Mouse (Mus musculus) kidney, embryonic 16.5 days (tissue): ENCODE measurements around the gene CK137956. TPM values are rescaled to one million over a fixed set of nuclear protein-coding genes. Genes with fewer than 3 reads are reported as not detected.

Experiments
- ATAC-seq: fragments of 200-750 bp; cut with Nextera tagmentation; 2 replicates; pipeline ENCODE4 v1.8.0; 2017; ENCODE audit warnings: moderate TSS enrichment; ENCODE audit not compliant: low FRiP score, low TSS enrichment
- H3K27ac ChIP-seq: fragments of 300-500 bp; sonication (generic); 2 replicates; pipeline ENCODE4 v1.5.1; 2014; ENCODE audit warnings: low read length
- H3K27me3 ChIP-seq: fragments of 300-500 bp; sonication (generic); 2 replicates; pipeline ENCODE4 v1.6.1; 2014; ENCODE audit warnings: low read length, control low read depth, mixed read lengths; ENCODE audit not compliant: insufficient read depth
- H3K36me3 ChIP-seq: fragments of 300-500 bp; sonication (generic); 2 replicates; pipeline ENCODE4 v1.6.1; 2014; ENCODE audit warnings: low read length, control low read depth, mixed read lengths; ENCODE audit not compliant: insufficient read depth
- H3K4me1 ChIP-seq: fragments of 300-500 bp; sonication (generic); 2 replicates; pipeline ENCODE4 v1.6.1; 2014; ENCODE audit warnings: low read length, control low read depth, mixed read lengths; ENCODE audit not compliant: insufficient read depth
- H3K4me2 ChIP-seq: fragments of 300-500 bp; sonication (generic); replicated peaks from 2 replicates; pipeline ENCODE4 v1.6.1; 2014; ENCODE audit warnings: low read depth, low read length
- H3K4me3 ChIP-seq: fragments of 300-500 bp; sonication (generic); 2 replicates; pipeline ENCODE4 v1.5.1; 2014; ENCODE audit warnings: mild to moderate bottlenecking, low read length
- H3K9ac ChIP-seq: fragments of 300-500 bp; sonication (generic); replicated peaks from 2 replicates; pipeline ENCODE4 v1.6.1; 2014; ENCODE audit warnings: low read length
- H3K9me3 ChIP-seq: fragments of 300-500 bp; sonication (generic); 2 replicates; pipeline ENCODE4 v1.6.1; 2016; ENCODE audit warnings: low read length, control low read depth
- WGBS: fragments of 180-500 bp; shearing (Covaris S2); extraction: QIAGEN DNeasy Blood & Tissue Kit; methylation state at CpG from one replicate; pipeline ENCODE4 v1.1.7; 2014; 5-methylcytosine and 5-hydroxymethylcytosine counted together
- polyA plus RNA-seq: library from polyadenylated mRNA; unstranded; fragments of >200 nt; fragmentation: Nextera tagmentation; extraction: Ambion mirVana; gene quantifications from 2 replicates; pipeline ENCODE4 v1.2.1, GENCODE M21; 2015

The CK137956 gene
- not detected in 2 replicates for polyA plus RNA-seq

DNA sequence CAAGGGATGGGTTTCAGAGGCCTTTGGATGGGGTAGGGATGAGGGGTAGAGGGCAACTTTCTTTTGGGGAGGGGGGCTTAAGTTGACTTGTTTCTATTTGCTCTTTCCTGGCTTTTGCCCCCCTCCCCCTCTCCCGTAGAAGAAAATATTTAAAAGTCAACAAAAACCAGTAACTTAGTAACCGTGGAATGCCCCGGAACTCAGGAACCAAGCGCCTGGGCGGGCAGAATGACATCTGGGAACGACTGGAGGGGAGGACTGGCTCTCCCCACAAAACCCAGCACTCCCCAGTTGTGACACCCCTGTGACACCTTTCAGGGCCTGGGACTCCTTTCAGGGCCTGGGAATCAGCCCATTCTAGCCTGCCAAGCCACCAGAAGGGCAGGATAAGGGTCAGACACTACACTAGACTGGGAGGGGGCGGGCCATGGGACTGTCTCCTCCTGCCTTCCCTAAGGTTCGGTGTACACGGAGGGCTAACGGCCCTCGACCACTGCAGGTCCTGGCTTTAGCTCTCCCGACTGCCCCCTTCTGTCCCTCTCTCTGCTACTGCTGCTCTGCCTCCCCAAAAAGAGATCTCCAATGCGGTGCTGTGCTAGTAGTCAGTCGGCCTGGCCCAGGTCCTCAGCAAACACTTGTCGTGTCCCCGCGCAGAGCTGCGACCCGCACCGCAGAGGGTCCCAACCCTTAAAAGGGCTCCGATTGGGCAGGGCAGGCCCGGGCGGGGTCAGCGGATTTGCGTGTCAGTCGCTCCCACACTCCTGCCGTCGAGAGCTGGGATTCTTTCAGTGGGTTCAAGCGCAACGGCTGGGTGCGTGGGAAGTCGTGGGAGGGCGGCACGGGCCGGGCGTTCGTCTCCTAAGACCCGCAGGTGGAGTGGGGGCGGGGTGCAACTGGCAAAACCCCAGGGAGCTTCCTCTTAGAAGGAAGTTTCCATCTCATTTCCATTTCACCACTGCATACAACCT, at the start of gene CK137956:
Gene CK137956, minus strand, starts transcription at position 51 of the 968 bp plus-strand sequence.
- H3K4me1 ChIP-seq = no peaks in the 10 kb centered on the region
- H3K4me3 ChIP-seq = no peak within 1 kb of the TSS
- H3K27me3 ChIP-seq = peaks cover 36% of the 10 kb centered on the region
- H3K36me3 ChIP-seq = no peaks in the 10 kb centered on the region
- H3K27ac ChIP-seq = no peak within 1 kb of the TSS
- H3K4me2 ChIP-seq = no peak within 1 kb of the TSS
- WGBS = 4% methylated on average over 39 of the region's 39 CpGs
- ATAC-seq = no peak
- H3K9ac ChIP-seq = no peak within 1 kb of the TSS
- no peaks in the 10 kb centered on the region for H3K9me3 ChIP-seq

- Histone ChIP-seq H3K4me2 (no peak overlapping the region), H3K9ac (no peak overlapping the region), H3K4me1 (no peaks in the 10 kb centered on the region), H3K27me3 (no peaks in the 10 kb centered on the region), H3K36me3 (no peaks in the 10 kb centered on the region), H3K4me3 (no peak overlapping the region), H3K27ac (no peak overlapping the region), H3K9me3 (no peaks in the 10 kb centered on the region)
- 78% methylated on average over 2 of the region's 2 CpGs for WGBS
- ATAC-seq = no peak
These were observed 48.7 kb upstream of the CK137956 start for GRCm38 (mm10) chr4:128019465-128019864.

DNA sequence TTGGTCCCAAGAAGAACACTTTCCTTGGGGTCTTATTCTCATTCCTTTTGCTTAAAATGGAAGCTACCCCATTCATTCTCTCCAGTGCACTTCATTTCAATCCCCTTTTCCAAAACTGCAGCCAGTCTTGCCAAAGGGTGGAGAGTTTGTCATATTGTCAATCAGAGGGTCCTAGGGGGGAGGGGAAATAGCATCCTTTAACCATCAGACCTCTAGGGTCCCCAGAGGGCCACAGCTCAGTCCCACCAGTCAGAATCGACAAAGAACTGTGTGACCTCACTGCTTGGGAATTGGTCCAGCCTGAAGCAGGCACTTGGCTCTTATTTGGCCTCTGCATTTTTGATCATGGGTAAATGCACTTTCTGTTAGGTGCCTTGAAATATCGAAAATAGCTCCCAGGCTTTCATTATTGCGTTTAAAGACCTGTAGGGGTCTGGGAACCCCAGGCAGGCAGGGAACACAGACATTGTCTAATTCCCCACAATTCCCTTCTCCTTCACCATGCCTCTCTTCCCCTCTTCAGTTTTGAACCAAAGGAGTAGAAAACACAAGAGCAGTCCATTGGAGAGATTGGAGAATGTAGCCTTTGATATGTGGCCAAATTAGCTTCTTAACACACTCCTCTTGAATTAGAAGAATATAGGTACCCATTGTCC, 34.2 kb upstream of the CK137956 start:
- H3K27me3 ChIP-seq = no peaks in the 10 kb centered on the region
- WGBS = 76% methylated on average over 3 of the region's 3 CpGs
- no peak for ATAC-seq
- H3K9ac ChIP-seq = no peak overlapping the region
- no peak overlapping the region for H3K27ac ChIP-seq
- no peak overlapping the region for H3K4me2 ChIP-seq
- no peaks in the 10 kb centered on the region for H3K4me1 ChIP-seq
- no peaks in the 10 kb centered on the region for H3K36me3 ChIP-seq
- H3K4me3 ChIP-seq = no peak overlapping the region
- H3K9me3 ChIP-seq = no peaks in the 10 kb centered on the region

GRCm38 (mm10) chr4:128002638-128003101, 31.9 kb upstream of the CK137956 start:
- Histone ChIP-seq H3K27me3 (no peaks in the 10 kb centered on the region), H3K36me3 (no peaks in the 10 kb centered on the region), H3K27ac (no peak overlapping the region), H3K9ac (no peak overlapping the region), H3K4me3 (no peak overlapping the region), H3K4me2 (no peak overlapping the region), H3K4me1 (no peaks in the 10 kb centered on the region), H3K9me3 (no peaks in the 10 kb centered on the region)
- ATAC-seq = no peak
- WGBS = 68% methylated on average over 4 of the region's 4 CpGs

GRCm38 (mm10) chr4:127999281-127999680, 28.5 kb upstream of the CK137956 start:
- Histone ChIP-seq H3K9me3 (no peaks in the 10 kb centered on the region), H3K9ac (no peak overlapping the region), H3K27me3 (no peaks in the 10 kb centered on the region), H3K36me3 (no peaks in the 10 kb centered on the region), H3K4me1 (no peaks in the 10 kb centered on the region), H3K4me3 (no peak overlapping the region), H3K4me2 (no peak overlapping the region), H3K27ac (no peak overlapping the region)
- no peak for ATAC-seq
- 74% methylated on average over 3 of the region's 3 CpGs for WGBS

GRCm38 (mm10) chr4:127989347-127989995, 18.7 kb upstream of the CK137956 start:
- Histone ChIP-seq H3K27ac (no peak overlapping the region), H3K4me2 (no peak overlapping the region), H3K4me1 (peaks cover 8% of the 10 kb centered on the region; the same call in 1 of the 2 replicates), H3K9me3 (no peaks in the 10 kb centered on the region), H3K4me3 (no peak overlapping the region), H3K36me3 (no peaks in the 10 kb centered on the region), H3K9ac (no peak overlapping the region), H3K27me3 (peaks cover 63% of the 10 kb centered on the region)
- WGBS = 11% methylated on average over 18 of the region's 18 CpGs
- no peak for ATAC-seq

GRCm38 (mm10) chr4:127988526-127989180, 17.9 kb upstream of the CK137956 start:
- Histone ChIP-seq H3K9me3 (no peaks in the 10 kb centered on the region), H3K27ac (no peak overlapping the region), H3K4me2 (peak overlapping the region; percentile 62), H3K36me3 (no peaks in the 10 kb centered on the region), H3K4me3 (peak overlapping the region; percentile 36), H3K27me3 (peaks cover 63% of the 10 kb centered on the region), H3K9ac (no peak overlapping the region), H3K4me1 (peaks cover 8% of the 10 kb centered on the region; the same call in 1 of the 2 replicates)
- 1% methylated on average over 37 of the region's 39 CpGs for WGBS
- ATAC-seq = no peak

DNA sequence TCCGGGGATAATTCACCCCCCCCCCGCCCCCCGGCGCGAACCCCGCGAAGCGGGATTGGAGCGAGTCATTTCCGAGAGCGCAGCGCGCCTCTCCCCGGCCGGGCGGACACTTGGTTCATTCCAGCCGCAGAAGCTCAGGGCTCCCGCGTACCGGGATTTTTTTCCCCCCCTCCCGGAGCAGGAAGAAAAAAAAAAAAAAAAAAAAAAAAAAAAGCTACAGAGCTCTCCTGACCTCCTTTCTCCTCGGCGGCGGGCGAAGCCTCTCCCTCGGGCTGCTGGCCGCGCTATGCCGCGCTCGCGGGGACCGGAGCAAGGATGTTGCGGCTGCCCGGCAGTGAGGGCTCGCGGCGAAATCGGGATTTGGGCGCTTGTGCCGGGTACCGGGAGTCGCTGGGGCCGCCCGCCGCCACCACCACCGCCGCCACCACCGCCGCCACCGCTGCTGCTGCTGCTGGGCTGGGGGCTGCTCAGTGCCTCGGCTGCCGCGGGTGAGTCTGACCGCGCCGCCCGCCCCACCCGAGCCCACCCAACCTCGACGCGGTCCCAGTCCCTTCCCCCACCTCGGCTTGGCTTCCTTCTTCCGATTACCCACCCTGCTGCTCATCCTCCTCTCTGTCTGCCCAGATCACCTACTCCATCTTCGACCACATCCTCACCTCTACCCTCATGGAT, 17.2 kb upstream of the CK137956 start, which contains the start of gene Csmd2:
Gene Csmd2, plus strand, starts transcription at position 74 of the 672 bp plus-strand sequence.
- H3K36me3 ChIP-seq = no peaks in the 10 kb centered on the region
- under 1% methylated on average over 44 of the region's 65 CpGs for WGBS
- H3K27ac ChIP-seq = no peak within 1 kb of the TSS
- no peaks in the 10 kb centered on the region for H3K9me3 ChIP-seq
- H3K9ac ChIP-seq = no peak within 1 kb of the TSS
- peak within 1 kb of the TSS; percentile 62 for H3K4me2 ChIP-seq
- no peak for ATAC-seq
- H3K4me3 ChIP-seq = peak within 1 kb of the TSS; percentile 36
- H3K4me1 ChIP-seq = peaks cover 8% of the 10 kb centered on the region; the same call in 1 of the 2 replicates
- peaks cover 63% of the 10 kb centered on the region for H3K27me3 ChIP-seq

DNA sequence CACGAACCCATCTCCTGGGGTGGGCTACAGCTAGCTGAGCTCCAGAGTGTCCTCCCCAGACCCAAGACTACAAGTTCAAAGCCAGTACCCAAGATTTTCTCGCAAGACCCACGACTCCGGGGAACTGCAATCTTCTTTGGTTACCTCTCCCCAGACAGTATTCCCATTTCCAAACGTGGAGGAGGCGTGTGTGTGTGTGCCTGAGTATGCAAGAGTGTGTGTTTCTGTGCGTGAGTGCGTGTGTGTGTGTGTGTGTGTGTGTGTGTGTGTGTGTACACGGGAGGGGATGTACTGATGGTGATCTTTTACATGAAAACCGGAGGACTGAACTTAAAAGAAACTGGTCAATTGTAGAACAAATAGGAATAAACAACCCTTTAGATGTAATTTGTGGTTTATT, 16.5 kb upstream of the CK137956 start:
- Histone ChIP-seq H3K36me3 (no peaks in the 10 kb centered on the region), H3K9ac (no peak overlapping the region), H3K27me3 (peaks cover 63% of the 10 kb centered on the region), H3K4me1 (peaks cover 8% of the 10 kb centered on the region; the same call in 1 of the 2 replicates), H3K27ac (no peak overlapping the region), H3K9me3 (no peaks in the 10 kb centered on the region), H3K4me3 (peak overlapping the region; percentile 36), H3K4me2 (peak overlapping the region; percentile 62)
- no peak for ATAC-seq
- WGBS = 8% methylated on average over 10 of the region's 10 CpGs
